Mouse (Mus musculus) gastrocnemius, postnatal 25 days (tissue): ENCODE results near the gene Hoxb5. TPM values are rescaled to one million over a fixed set of nuclear protein-coding genes. Genes with fewer than 3 reads are reported as not detected.

ENCODE experiments used
- DNase-seq: peaks from one replicate; pipeline ENCODE4 v3.0.0; 2022
- total RNA-seq, 2 experiments: library from RNA; stranded (reverse); gene quantifications; 1 replicate in 1 of 2; 2 replicates in 1 of 2; pipeline ENCODE4 v1.2.3; 2021

The Hoxb5 gene
- total RNA-seq, 2 experiments from 2014 or later = 0.38 to 0.64 TPM

GRCm38 (mm10) chr11:96288455-96289221 lies 14.5 kb upstream of the Hoxb5 start:
- no peak for DNase-seq

DNA sequence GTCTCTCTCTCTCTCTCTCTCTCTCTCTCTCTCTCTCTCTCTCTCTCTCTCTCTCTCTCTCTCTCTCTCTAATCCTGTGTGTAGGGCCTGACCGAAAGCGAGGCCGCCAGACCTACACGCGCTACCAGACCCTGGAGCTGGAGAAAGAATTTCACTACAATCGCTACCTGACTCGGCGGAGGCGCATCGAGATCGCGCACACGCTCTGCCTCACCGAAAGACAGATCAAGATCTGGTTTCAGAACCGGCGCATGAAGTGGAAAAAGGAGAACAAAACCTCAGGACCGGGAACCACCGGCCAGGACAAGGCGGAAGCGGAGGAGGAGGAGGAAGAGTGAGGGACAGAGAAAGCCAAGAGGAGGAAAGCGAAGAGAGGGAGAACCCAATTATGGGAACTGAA lies 13.8 kb upstream of the Hoxb5 start:
- no peak for DNase-seq

DNA sequence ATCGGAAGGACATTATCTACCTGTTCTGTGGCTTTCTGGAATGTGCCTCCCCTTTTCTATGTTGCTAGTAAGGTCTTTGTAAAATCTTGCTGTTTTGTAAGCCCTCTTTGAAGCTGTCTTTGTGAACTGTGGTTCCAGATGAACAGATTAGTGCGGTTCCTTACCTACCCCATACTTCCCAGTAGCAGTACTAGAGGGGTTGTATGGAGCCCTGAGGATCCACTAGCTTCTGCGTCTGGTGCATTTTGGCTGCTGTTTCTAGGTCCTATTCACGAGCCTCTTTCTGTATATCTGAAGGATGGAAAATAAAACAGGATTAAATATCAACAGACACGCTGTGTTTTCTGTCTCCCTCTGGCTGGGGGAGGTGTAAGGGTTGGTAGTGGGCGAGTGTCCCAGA lies 13.3 kb upstream of the Hoxb5 start:
- no peak for DNase-seq

DNA sequence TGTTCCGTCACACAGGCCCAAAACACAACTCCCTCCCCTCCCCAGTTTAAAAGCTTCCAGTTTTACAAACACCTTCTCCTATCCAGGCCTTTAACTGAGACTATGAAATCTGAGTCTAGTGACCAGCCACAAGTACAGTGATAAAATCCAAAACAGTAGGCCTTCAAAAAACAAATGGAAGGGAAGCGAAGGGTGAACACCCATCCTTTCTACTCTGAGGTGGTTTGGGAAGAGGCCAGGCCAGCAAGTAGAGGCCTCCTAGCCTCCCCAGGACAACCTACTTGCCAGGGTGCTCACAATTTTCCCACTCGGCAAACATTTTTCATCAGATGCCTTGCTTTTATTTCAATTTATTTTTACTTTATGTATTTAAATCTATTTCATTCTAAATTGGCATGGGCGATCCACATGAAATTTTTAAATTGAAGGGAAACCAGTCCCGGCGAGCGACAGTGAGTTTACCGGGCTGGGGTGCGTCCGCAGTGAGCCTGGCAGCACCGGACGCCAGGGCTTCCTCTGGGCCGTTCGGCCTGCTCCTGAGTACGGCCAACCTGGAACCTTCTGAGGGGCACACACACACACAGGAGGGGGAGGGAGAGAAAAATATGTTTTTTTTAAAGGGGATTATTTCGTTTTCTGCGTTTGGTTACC lies 12.3 kb upstream of the Hoxb5 start:
- DNase-seq = no peak

DNA sequence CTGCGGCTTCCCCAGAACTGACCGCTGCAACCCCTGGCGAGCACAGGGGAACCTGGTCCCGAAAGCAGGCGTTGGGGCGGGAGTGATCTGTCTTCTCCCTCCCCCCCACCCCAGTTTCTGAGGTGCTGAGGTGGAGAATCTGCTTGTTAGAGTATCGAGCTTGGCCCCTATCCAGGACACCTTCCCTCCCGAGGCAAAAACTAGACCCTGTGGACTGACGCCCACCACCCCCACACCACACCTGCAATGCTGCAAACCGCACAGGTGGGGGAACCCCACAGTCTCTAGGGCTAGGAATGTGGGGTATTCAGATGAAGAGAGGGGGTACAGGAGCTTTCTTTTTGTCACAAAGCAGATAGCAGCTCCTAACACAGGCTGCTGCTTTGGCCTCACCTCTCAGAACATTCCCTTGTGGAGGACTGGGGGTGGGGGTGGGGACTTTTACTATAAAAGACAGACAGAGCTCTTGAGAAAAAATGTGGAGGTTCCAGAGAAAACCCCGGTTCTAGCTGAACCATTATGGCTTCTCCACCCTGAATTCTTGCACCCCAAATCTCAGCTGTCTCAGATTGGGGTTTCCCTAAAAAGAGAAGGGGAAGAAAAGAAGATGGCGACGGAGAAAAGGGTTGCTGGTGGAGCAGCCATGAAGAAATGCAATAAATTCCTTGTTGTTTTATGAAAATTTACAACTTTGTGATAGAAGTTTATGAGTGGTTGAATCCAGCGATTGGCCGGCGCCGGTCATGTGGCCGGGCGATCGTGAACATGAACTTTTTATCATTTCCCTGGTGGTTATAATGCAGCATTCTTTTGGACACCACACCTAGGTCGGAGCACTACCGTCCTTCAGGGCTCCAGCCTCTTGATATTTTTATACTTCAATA lies 11.2 kb upstream of the Hoxb5 start, which contains the start of gene Hoxb6:
TSS of gene Hoxb6 (plus strand) at position 796 of the 884 bp plus-strand sequence.
- DNase-seq = no peak

GRCm38 (mm10) chr11:96292565-96293301 lies 10.4 kb upstream of the Hoxb5 start:
- DNase-seq = no peak

- DNase-seq = no peak
Measured at GRCm38 (mm10) chr11:96293302-96293921, 9.7 kb upstream of the Hoxb5 start.

DNA sequence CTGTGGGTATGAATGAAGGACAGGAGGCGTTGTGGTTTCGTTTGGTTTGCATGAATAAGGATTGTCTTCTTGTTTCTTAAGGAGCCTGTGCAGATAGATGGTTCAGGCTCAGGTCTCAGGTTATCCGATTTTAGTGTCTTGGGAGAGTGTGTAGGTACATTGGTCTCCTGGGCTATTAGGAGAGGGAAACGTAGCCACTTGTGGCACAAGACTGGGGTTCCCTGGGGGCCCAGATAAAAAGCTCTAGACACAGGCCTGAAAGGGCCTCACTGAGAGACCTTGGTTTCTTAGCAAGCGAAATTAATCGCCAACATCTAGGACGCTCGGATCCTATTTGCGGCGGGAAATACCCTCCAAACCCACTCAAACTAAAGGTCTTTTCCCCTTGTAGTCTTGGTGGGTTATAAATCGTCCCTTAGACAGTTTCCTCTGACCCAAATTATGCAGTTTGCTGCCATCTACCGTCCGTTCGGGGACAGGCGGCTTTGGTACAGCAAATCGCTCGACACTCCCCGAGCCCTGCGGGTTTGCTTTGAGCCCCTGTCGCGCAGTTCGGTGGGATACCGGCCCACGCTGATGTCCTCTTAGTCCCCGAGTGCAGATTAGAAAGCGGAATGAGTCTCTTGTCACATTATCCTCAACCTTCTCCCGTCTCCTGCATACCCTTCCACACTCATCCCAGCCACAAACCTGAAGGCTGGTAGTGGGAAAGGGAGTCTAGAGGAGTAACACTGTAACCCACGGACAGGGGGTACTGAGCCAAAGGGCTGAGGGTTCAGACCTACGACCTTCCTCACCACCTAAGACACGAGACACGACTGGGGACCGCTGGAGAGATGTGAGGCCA lies 8.7 kb upstream of the Hoxb5 start:
- DNase-seq = no peak

DNA sequence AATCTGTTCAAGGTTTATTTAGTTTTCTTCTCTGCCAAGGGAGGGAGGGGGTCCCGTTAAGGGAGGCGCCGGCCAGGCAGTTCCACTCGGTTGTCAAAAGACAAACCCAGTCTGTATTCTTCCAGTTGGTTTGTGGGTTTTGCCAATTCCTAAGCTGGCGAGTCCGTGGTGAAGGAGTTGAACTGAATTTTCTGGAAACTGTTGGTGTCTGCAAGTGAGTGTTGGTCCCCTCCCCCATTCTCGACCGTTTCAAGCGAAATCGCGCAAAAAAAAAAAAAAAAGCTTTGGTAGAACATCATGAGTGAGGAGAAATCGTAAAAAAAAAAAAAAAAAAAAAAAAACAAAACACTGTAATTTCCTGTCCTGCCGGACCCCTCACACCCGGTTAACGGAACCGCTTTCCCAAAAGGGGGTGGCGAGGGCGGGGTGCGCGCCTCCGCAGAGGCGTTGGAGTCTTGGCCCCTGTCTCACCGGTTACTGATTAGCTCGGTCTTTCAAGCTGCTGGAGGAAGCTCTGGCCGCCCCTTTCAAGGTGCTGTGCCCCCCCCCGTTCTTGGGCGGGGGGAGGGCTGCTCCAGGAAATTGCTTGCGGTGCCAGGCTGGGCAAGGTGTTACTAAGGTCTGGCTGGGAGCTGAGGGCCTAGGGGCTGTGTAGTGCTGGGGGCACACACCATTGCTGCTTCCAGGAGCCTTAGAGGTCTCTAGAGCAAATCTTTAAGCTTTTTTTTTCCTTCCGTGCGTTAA lies 7.9 kb upstream of the Hoxb5 start:
- DNase-seq = no peak

DNA sequence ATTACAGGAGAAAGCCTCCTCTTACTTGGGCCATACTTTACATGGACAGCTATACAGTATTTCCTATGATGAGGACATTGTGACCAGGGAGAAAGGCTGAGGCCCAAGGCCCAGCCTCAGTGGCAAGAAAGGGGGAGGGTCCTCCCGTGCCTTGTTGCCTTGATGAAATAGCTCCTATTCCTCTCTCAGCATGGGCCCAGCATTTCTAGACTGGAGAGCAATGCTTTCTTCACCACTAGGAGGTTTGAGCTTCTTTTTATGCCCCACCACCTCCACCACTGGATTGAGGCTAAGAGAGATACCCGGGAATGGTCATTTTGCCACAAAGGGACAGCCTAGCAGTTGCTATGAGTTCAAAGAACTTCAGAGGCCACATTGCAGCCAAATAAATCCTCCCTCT lies 6.1 kb upstream of the Hoxb5 start:
- DNase-seq = no peak

GRCm38 (mm10) chr11:96297428-96297827 lies 5.7 kb upstream of the Hoxb5 start:
- no peak for DNase-seq

DNA sequence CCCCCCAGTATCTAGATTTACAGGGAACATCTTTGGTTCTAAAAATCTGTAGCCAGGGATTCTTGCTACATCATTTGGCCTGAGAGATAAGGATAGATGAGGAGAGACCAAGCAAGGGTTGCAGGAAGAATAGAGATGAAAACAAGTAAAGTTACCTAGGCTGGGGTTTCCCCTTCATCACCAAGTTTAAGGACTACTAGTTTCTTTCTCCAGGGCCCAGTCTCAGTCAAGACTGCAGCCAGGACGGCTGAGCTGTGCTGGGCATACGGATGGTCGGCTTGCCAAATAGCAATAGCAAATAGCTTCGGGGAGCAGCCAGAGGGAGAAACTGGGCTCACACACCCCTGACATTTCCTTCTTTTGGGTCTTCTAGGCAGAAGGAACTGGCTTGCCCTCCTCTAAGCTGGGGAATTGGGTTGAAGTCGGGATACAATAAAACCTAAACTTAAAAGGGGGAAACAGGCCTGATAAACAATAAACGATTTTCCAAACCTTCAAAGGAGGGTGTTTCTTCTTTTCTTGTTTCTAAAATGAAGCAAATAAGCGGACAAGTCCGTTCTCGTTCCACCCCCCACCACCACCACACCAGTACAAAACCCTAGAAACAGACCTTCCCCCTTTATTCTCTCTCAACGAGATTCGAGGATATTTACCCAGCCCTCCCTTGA lies 5.0 kb upstream of the Hoxb5 start:
- no peak for DNase-seq

DNA sequence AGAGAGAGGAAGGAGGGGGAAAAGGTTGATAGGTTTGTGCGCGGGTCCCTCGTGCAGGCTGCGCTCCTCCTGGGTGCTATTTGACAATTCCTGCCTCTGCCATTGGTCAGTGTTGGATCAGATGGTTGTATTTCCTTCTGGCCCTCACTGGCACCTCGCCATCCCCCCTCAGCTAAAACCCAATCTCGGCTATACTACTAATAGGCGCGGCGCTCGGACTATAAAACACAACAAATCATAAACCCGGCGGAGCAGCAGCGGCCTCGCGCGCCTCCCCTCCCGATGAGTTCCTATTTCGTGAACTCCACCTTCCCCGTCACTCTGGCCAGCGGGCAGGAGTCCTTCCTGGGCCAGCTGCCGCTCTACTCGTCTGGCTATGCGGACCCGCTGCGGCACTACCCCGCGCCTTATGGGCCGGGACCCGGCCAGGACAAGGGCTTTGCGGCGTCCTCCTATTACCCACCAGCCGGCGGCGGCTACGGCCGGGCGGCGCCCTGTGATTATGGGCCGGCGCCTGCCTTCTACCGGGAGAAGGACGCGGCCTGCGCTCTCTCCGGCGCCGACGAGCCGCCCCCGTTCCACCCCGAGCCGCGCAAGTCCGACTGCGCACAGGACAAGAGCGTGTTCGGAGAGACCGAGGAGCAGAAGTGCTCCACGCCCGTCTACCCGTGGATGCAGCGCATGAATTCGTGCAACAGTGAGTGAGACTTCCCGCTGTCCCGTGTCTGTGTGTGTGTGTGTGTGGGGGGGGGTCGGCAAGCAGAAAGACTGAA lies 4.1 kb upstream of the Hoxb5 start:
- DNase-seq = no peak

- DNase-seq = no peak
Measured at GRCm38 (mm10) chr11:96299781-96300180, 3.4 kb upstream of the Hoxb5 start.

- no peak for DNase-seq
Measured at GRCm38 (mm10) chr11:96300354-96301063, 2.6 kb upstream of the Hoxb5 start.

DNA sequence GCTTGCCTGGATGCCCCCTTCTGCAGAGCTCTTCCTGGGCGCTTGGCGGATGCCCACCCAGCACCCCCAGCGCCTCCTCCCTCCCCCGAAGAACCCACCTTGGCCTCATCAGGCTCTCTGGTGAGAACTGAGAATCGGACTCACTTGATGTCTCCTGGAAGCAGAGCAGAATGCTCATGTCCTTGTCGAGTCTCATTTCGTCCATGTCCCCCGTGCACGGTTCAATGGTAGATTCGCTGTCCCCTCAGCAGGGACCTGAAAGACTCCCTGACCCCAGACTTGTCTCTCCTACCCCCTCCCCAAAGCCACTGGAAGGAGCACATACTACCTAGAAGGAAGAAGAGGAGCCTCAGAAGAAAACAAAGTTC lies 2.1 kb upstream of the Hoxb5 start:
- DNase-seq = no peak

DNA sequence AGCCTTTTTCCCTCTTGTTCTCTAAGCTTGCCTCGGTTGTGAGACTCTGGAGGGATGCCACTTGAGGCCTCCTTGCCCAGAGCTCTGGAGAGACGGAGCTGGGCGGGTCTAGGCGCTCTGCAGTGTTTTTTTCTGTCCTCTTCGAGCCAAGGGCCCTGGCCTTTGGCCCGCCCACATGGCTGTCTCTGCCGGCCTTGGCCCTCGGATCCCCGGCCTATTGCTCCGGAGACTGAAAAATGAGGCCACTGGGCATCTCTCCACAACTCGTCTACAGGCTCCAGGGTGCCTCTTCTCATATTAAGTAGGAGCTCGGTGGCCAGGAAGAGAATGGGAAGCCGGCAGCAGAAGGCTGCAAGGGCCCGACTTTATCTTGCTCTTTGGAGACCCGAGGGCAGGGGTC lies 1.3 kb upstream of the Hoxb5 start:
- DNase-seq = no peak
